Comparison of ENCODE assay signal across 18 mouse cellular contexts in the genomic region with DNA sequence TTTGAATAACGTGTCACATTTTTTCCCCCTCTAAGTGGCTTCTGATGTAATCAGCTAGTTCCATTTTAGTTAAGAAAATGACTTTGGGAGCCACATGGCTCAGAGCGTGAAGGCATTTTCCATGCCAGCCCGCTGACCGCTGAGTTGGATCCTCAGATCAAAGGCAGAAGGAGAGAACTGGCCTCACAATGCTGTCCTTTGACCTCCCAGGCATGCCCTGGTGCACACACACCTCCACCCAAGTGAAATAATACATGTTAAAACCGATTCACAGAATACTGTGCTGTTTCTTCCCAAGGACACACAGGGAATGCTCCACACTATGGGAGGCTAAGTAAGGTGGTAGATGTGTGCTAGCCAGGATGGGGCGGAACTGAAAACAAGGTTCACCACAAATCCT.
A peak's percentile ranks its signal among the peaks of the same experiment; 100 is the strongest.
DNase-seq lines count a peak whose midpoint lies in the region; TF ChIP-seq lines count a peak whose summit lies in the region.
"Had no signal": no experiment of that assay in that cellular context is flagged by ENCODE, and none has a peak within 500 bp of the region (broad histone marks: within the 10 kb centered on the region; RNA-seq: fewer than 3 reads in every experiment).

No protein-coding gene starts in this region.

- peak; percentile 36 for DNase-seq in embryo, embryonic 10 days (ENCODE audit: low spot score)
- no peak for DNase-seq in embryo, embryonic 9.5 days (ENCODE audit: extremely low spot score)
- peak; percentile 43 for DNase-seq in kidney, adult 11 months
- DNase-seq in kidney, adult 2 months: peak; percentile 69
- peak; percentile 31 for DNase-seq in kidney, postnatal 10 days
- DNase-seq in layer of hippocampus, adult 9-10 months (ENCODE audit: low spot score): no peak
- no peak for DNase-seq in urinary bladder, postnatal 25 days (ENCODE audit: low spot score)
- DNase-seq: cerebellum, adult 8-10 months; heart, postnatal 10 days; lung, postnatal 4 days; right cerebral cortex, adult 18-20 months had no signal

- no peak for TF ChIP-seq CTCF in kidney, adult 2 months (conservative IDR thresholded peaks at IDR 0.05; ENCODE audit: insufficient read depth, insufficient read length, low read depth, low read length)

- no peaks in the 10 kb centered on the region for H3K36me3 ChIP-seq in kidney, adult 2 months (ENCODE audit: control insufficient read depth, insufficient read depth, low read length)
- H3K36me3 ChIP-seq: embryonic facial prominence, embryonic 15.5 days; limb, embryonic 12.5 days; lung, embryonic 15.5 days; neural tube, embryonic 12.5 days had no signal

- TF ChIP-seq POLR2A in kidney, adult 2 months (IDR thresholded peaks at IDR 0.05; ENCODE audit: low read depth, low read length): no peak

- no peak overlapping the region for H3K4me3 ChIP-seq in kidney, adult 2 months (ENCODE audit: insufficient read depth, low read depth, low read length)
- H3K4me3 ChIP-seq: embryonic facial prominence, embryonic 15.5 days; limb, embryonic 12.5 days; lung, embryonic 15.5 days; neural tube, embryonic 12.5 days had no signal

- H3K4me1 ChIP-seq in kidney, adult 2 months (ENCODE audit: control insufficient read depth, insufficient read depth, low read length): peaks cover 5% of the 10 kb centered on the region
- H3K4me1 ChIP-seq: embryonic facial prominence, embryonic 15.5 days; lung, embryonic 15.5 days; neural tube, embryonic 12.5 days had no signal

- WGBS in kidney, adult 2 months: 46% methylated on average over 6 of the region's 6 CpGs

- no peak overlapping the region for H3K27ac ChIP-seq in kidney, adult 2 months (ENCODE audit: insufficient read depth, low read depth, low read length)
- H3K27ac ChIP-seq: embryonic facial prominence, embryonic 15.5 days; hindbrain, embryonic 14.5 days; limb, embryonic 12.5 days; liver, embryonic 14.5 days; lung, embryonic 15.5 days; neural tube, embryonic 12.5 days; stomach, postnatal 0 days had no signal

- H3K27me3 ChIP-seq in kidney, adult 2 months (replicated peaks; ENCODE audit: control insufficient read depth, insufficient read depth, low read length): no peaks in the 10 kb centered on the region
- H3K27me3 ChIP-seq: embryonic facial prominence, embryonic 15.5 days; limb, embryonic 12.5 days; lung, embryonic 15.5 days; neural tube, embryonic 12.5 days had no signal

Comparison
In these comparisons a context has a peak if more than half of its experiments do, and no peak if none do; other contexts are left out.
1. DNase-seq: peak in embryo, embryonic 10 days (single experiment), kidney, adult 11 months (single experiment), kidney, adult 2 months (single experiment) and kidney, postnatal 10 days (single experiment); none in embryo, embryonic 9.5 days (single experiment), layer of hippocampus, adult 9-10 months (single experiment) and urinary bladder, postnatal 25 days (single experiment).